Mouse (Mus musculus): ENCODE measurements around the gene Olfr958. TPM values are rescaled to one million over a fixed set of nuclear protein-coding genes. Genes with fewer than 3 reads are reported as not detected.

Gene Olfr958
- polyA plus RNA-seq, 1 experiment from 2014 or later, result not detected

- H3K27me3 ChIP-seq (replicated peaks; ENCODE audit: low read depth, poor library complexity, severe bottlenecking), result no peaks in the 10 kb centered on the region
- no peaks in the 10 kb centered on the region for H3K36me3 ChIP-seq (replicated peaks)
- DNase-seq (ENCODE audit: low spot score), result peak; percentile 55
- no peaks in the 10 kb centered on the region for H3K4me1 ChIP-seq
- no peak overlapping the region for H3K27ac ChIP-seq (replicated peaks)
- 11% methylated on average over 6 of the region's 6 CpGs for WGBS
- no peak overlapping the region for H3K4me3 ChIP-seq
- H3K9me3 ChIP-seq, result no peaks in the 10 kb centered on the region
Measured at GRCm38 (mm10) chr9:39508998-39509397, 44.9 kb downstream of the Olfr958 start.

Other genes with a start within 250 kb of the Olfr958 start
- gene Olfr948, start 228.0 kb downstream of the Olfr958 start, polyA plus RNA-seq (2016; fragmentation: Nextera tagmentation; extraction: Ambion mirVana), result not detected in 2 replicates
- gene Olfr951, start 166.6 kb downstream of the Olfr958 start, polyA plus RNA-seq (2016; fragmentation: Nextera tagmentation; extraction: Ambion mirVana), result not detected in 2 replicates
- not detected in 2 replicates for gene Olfr952, start 126.9 kb downstream of the Olfr958 start, polyA plus RNA-seq (2016; fragmentation: Nextera tagmentation; extraction: Ambion mirVana)
- gene Olfr954, start 97.4 kb downstream of the Olfr958 start, polyA plus RNA-seq (2016; fragmentation: Nextera tagmentation; extraction: Ambion mirVana), result not detected in 2 replicates
- not detected in 2 replicates for gene Olfr955, start 82.1 kb downstream of the Olfr958 start, polyA plus RNA-seq (2016; fragmentation: Nextera tagmentation; extraction: Ambion mirVana)
- not detected in 2 replicates for gene Olfr44, start 60.1 kb downstream of the Olfr958 start, polyA plus RNA-seq (2016; fragmentation: Nextera tagmentation; extraction: Ambion mirVana)
- gene Olfr957, start 38.2 kb downstream of the Olfr958 start, polyA plus RNA-seq (2016; fragmentation: Nextera tagmentation; extraction: Ambion mirVana), result not detected in 2 replicates
- gene Olfr959, start 21.5 kb upstream of the Olfr958 start, polyA plus RNA-seq (2016; fragmentation: Nextera tagmentation; extraction: Ambion mirVana), result not detected in 2 replicates
- gene AW551984, start 50.3 kb upstream of the Olfr958 start, polyA plus RNA-seq (2016; fragmentation: Nextera tagmentation; extraction: Ambion mirVana), result 6.8 and 10.4 TPM in 2 replicates
- gene Olfr148, start 56.6 kb upstream of the Olfr958 start, polyA plus RNA-seq (2016; fragmentation: Nextera tagmentation; extraction: Ambion mirVana), result not detected in 2 replicates
- not detected in 2 replicates for gene Olfr960, start 67.3 kb upstream of the Olfr958 start, polyA plus RNA-seq (2016; fragmentation: Nextera tagmentation; extraction: Ambion mirVana)
- not detected in 2 replicates for gene Olfr961, start 91.0 kb upstream of the Olfr958 start, polyA plus RNA-seq (2016; fragmentation: Nextera tagmentation; extraction: Ambion mirVana)
- not detected in 2 replicates for gene Olfr963, start 113.2 kb upstream of the Olfr958 start, polyA plus RNA-seq (2016; fragmentation: Nextera tagmentation; extraction: Ambion mirVana)
- 0.05 TPM in 1 of 2 replicates, not detected in the other for gene Olfr149, start 153.1 kb upstream of the Olfr958 start, polyA plus RNA-seq (2016; fragmentation: Nextera tagmentation; extraction: Ambion mirVana)
- not detected in 2 replicates for gene Olfr965, start 157.3 kb upstream of the Olfr958 start, polyA plus RNA-seq (2016; fragmentation: Nextera tagmentation; extraction: Ambion mirVana)
- not detected in 2 replicates for gene Olfr150, start 176.9 kb upstream of the Olfr958 start, polyA plus RNA-seq (2016; fragmentation: Nextera tagmentation; extraction: Ambion mirVana)
- gene Olfr967, start 192.2 kb upstream of the Olfr958 start, polyA plus RNA-seq (2016; fragmentation: Nextera tagmentation; extraction: Ambion mirVana), result not detected in 2 replicates
- gene Olfr968, start 229.2 kb upstream of the Olfr958 start, polyA plus RNA-seq (2016; fragmentation: Nextera tagmentation; extraction: Ambion mirVana), result not detected in 2 replicates
- not detected in 2 replicates for gene Olfr969, start 236.9 kb upstream of the Olfr958 start, polyA plus RNA-seq (2016; fragmentation: Nextera tagmentation; extraction: Ambion mirVana)